Mouse (Mus musculus): ENCODE data around the gene Hexb.
"Not testable (repeated sequence)": the region's sequence is repeated elsewhere in the genome, so short reads cannot be mapped to it uniquely, and the experiment has no call there.

Gene Hexb

GRCm38 (mm10) chr13:97182821-97183220, 15.3 kb downstream of the Hexb start:
- no peak for DNase-seq (ENCODE audit: low spot score in 2 of 2)

- no peak for DNase-seq (ENCODE audit: low spot score in 2 of 2)
Measured at GRCm38 (mm10) chr13:97180113-97180828, 17.9 kb downstream of the Hexb start.

- no peak for DNase-seq (ENCODE audit: low spot score in 2 of 2)
Measured at GRCm38 (mm10) chr13:97178943-97179342, 19.2 kb downstream of the Hexb start.

GRCm38 (mm10) chr13:97176731-97177130, 21.4 kb downstream of the Hexb start:
- DNase-seq (ENCODE audit: low spot score in 2 of 2) = no peak

- no peak for DNase-seq (ENCODE audit: low spot score in 2 of 2)
Measured at GRCm38 (mm10) chr13:97175520-97176264, 22.5 kb downstream of the Hexb start.

GRCm38 (mm10) chr13:97145834-97146233, 52.3 kb downstream of the Hexb start:
- no peak for DNase-seq (ENCODE audit: low spot score in 2 of 2)

GRCm38 (mm10) chr13:97142321-97142720, 55.8 kb downstream of the Hexb start:
- no peak for DNase-seq (ENCODE audit: low spot score in 2 of 2)

- DNase-seq (ENCODE audit: low spot score in 2 of 2) = not testable (repeated sequence)
Measured at GRCm38 (mm10) chr13:97138404-97138931, 59.7 kb downstream of the Hexb start.

GRCm38 (mm10) chr13:97137466-97138400, 60.4 kb downstream of the Hexb start, which contains the start of the genes Gfm2 and Nsa2:
Gene Gfm2, plus strand, starts transcription at chr13:97137937.
Gene Nsa2, minus strand, starts transcription at chr13:97137937.
- DNase-seq (ENCODE audit: low spot score in 2 of 2) = peak; percentile 81 to 82

GRCm38 (mm10) chr13:97130413-97130812, 67.7 kb downstream of the Hexb start:
- DNase-seq (ENCODE audit: low spot score in 2 of 2) = not testable (repeated sequence)

- not testable (repeated sequence) for DNase-seq (ENCODE audit: low spot score in 2 of 2)
Measured at GRCm38 (mm10) chr13:97129654-97130053, 68.5 kb downstream of the Hexb start.

Data from urinary bladder, postnatal 4 days (tissue).